Comparison of ENCODE assay signal across 10 mouse cellular contexts in genomic region chr6:121560393-121560793, GRCm38 (mm10).
DNase-seq lines count a peak whose midpoint lies in the region; ATAC-seq lines count a peak whose summit lies in the region.
"Had no signal": no experiment of that assay in that cellular context is flagged by ENCODE, and none has a peak within 500 bp of the region (broad histone marks: within the 10 kb centered on the region; RNA-seq: fewer than 3 reads in every experiment).

No protein-coding gene starts in this region.

- no peak overlapping the region for H3K4me2 ChIP-seq in hindbrain, embryonic 16.5 days (ENCODE audit: low read length)

- H3K27ac ChIP-seq in hindbrain, embryonic 10.5 days = no peak overlapping the region
- H3K27ac ChIP-seq in hindbrain, embryonic 16.5 days (ENCODE audit: low read depth, low read length) = no peak overlapping the region
- H3K27ac ChIP-seq: forebrain, embryonic 10.5 days; liver, embryonic 14.5 days had no signal

- intact Hi-C loops in heart, postnatal 36 days (cut with DNase I) = no loop called here

- no peaks in the 10 kb centered on the region for H3K36me3 ChIP-seq in hindbrain, embryonic 10.5 days
- H3K36me3 ChIP-seq in hindbrain, embryonic 16.5 days (ENCODE audit: control insufficient read depth, insufficient read depth, low read length) = no peaks in the 10 kb centered on the region
- H3K36me3 ChIP-seq: forebrain, embryonic 10.5 days had no signal

- H3K4me1 ChIP-seq in hindbrain, embryonic 10.5 days (replicated peaks) = no peaks in the 10 kb centered on the region; the same call in 1 of the 2 replicates
- no peaks in the 10 kb centered on the region for H3K4me1 ChIP-seq in hindbrain, embryonic 16.5 days (ENCODE audit: control insufficient read depth, insufficient read depth, low read depth, low read length)

- 0 out of 2 replicates have a peak, but pooled peaks have one; percentile 17 for ATAC-seq in cerebellum, adult (ENCODE audit: insufficient number of reproducible peaks, low FRiP score, low TSS enrichment)
- ATAC-seq in hindbrain, embryonic 16.5 days = no peak

- no peaks in the 10 kb centered on the region for H3K9me3 ChIP-seq in hindbrain, embryonic 10.5 days
- H3K9me3 ChIP-seq in hindbrain, embryonic 16.5 days (ENCODE audit: control insufficient read depth, low read length) = no peaks in the 10 kb centered on the region
- H3K9me3 ChIP-seq: forebrain, embryonic 10.5 days had no signal

- DNase-seq in cerebellum, postnatal 14 days = no peak
- DNase-seq in hindbrain, embryonic 10.5 days (ENCODE audit: low spot score) = peak; percentile 35
- peak; percentile 97 for DNase-seq in Muller cell, postnatal 12 days (ENCODE audit: inconsistent ontology term)
- peak; percentile 30 for DNase-seq in cerebellum, adult 9-10 months
- no peak for DNase-seq in heart, postnatal 36 days
- DNase-seq: thymus, adult 2 months had no signal

- WGBS in hindbrain, embryonic 10.5 days = 17% methylated on average over 1 of the region's 1 CpGs
- 17% methylated on average over 1 of the region's 1 CpGs for WGBS in hindbrain, embryonic 16.5 days

- H3K27me3 ChIP-seq in hindbrain, embryonic 10.5 days (ENCODE audit: insufficient read depth, poor library complexity, severe bottlenecking) = no peaks in the 10 kb centered on the region
- H3K27me3 ChIP-seq in hindbrain, embryonic 16.5 days (replicated peaks; ENCODE audit: control insufficient read depth, insufficient read depth, low read length) = no peaks in the 10 kb centered on the region

- no peak overlapping the region for H3K4me3 ChIP-seq in hindbrain, embryonic 10.5 days
- H3K4me3 ChIP-seq in hindbrain, embryonic 16.5 days (ENCODE audit: low read length) = no peak overlapping the region
- H3K4me3 ChIP-seq: forebrain, embryonic 10.5 days had no signal

- H3K9ac ChIP-seq in hindbrain, embryonic 16.5 days (ENCODE audit: low read depth, low read length) = no peak overlapping the region
- H3K9ac ChIP-seq: liver, embryonic 14.5 days had no signal

Comparison
In these comparisons a context has a peak if more than half of its experiments do, and no peak if none do; other contexts are left out.
1. DNase-seq: peak in hindbrain, embryonic 10.5 days (single experiment), Muller cell, postnatal 12 days (single experiment) and cerebellum, adult 9-10 months (single experiment); none in cerebellum, postnatal 14 days (0 of 2) and heart, postnatal 36 days (0 of 2).